Mouse (Mus musculus): ENCODE results near the gene Pdcl3.

DNA sequence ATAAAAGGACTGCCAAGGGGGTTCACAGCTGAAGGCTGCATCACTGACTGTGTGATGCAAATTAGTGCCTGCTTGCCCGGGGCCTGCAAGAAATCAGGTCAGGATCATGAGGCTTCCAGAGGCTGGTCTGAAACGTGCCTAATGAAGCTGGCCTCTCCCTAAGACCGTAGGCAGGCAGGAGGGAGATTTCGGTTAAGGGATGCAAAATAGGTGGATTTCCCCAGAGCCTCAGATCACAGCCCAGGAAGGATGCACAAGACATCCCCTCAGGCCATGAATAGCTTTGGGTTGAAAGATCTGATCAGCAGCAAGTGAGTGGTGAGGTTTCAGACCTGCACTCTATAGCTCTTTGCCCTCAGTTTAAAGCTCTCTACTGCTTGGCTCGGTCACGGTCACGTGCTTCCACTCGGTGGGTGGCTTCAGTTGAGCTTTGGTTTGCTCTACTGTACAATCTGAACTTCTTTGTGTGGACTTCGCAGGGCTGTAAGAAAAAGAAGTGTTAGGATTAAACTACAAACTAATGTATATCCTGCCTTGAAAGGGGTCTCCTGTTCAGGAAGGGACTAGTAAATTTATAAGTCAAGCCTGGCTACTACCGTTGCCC, 20.4 kb downstream of the Pdcl3 start:
- TF ChIP-seq CTCF (IDR thresholded peaks at IDR 0.05; ENCODE audit: borderline replicate concordance, extremely low read depth, insufficient read depth, insufficient read length) (no peak), POLR2A (IDR thresholded peaks at IDR 0.05; ENCODE audit: borderline replicate concordance, extremely low read depth, insufficient read depth, insufficient read length, poor library complexity, severe bottlenecking) (no peak)

All from brain, embryonic 14.5 days (tissue).